Mouse (Mus musculus) heart, adult 9 months (tissue): ENCODE measurements at regions not wholly inside any gene's neighbourhood (a gene's known extent, or its start where the extent isn't known, plus 50 kb on each side); places are given as distances from the start of the nearest gene placed in this dataset.

Experiments
- DNase-seq, 2 experiments: peaks; one replicate each; pipeline ENCODE4 v3.0.0; 2022; ENCODE audit warnings: low spot score in 2 of 2

GRCm38 (mm10) chr11:84638353-84638752 is 113.0 kb upstream of the Lhx1 start:
- no peak for DNase-seq

- DNase-seq = no peak
Observed at GRCm38 (mm10) chr11:84637268-84637667, 111.9 kb upstream of the Lhx1 start.

- no peak for DNase-seq
Observed at GRCm38 (mm10) chr11:84634990-84635389, 109.7 kb upstream of the Lhx1 start.

- no peak for DNase-seq
Observed at GRCm38 (mm10) chr11:84633300-84633699, 108.0 kb upstream of the Lhx1 start.

GRCm38 (mm10) chr11:84628111-84628510 is 102.8 kb upstream of the Lhx1 start:
- no peak for DNase-seq

GRCm38 (mm10) chr11:84627685-84628084 is 102.3 kb upstream of the Lhx1 start:
- DNase-seq = no peak

GRCm38 (mm10) chr11:84627259-84627658 is 101.9 kb upstream of the Lhx1 start:
- DNase-seq = no peak

- no peak for DNase-seq
Observed at GRCm38 (mm10) chr11:84624100-84624499, 98.8 kb upstream of the Lhx1 start.

- DNase-seq = no peak
Observed at GRCm38 (mm10) chr11:84619713-84620112, 94.4 kb upstream of the Lhx1 start.

- no peak for DNase-seq
Observed at GRCm38 (mm10) chr11:84618576-84618975, 93.2 kb upstream of the Lhx1 start.

- no peak for DNase-seq
Observed at GRCm38 (mm10) chr11:84612982-84613720, 87.8 kb upstream of the Lhx1 start.

GRCm38 (mm10) chr11:84611625-84611879 is 86.2 kb upstream of the Lhx1 start:
- no peak for DNase-seq

- no peak for DNase-seq
Observed at GRCm38 (mm10) chr11:84610774-84611624, 85.7 kb upstream of the Lhx1 start.

GRCm38 (mm10) chr11:84604781-84605180 is 79.4 kb upstream of the Lhx1 start:
- DNase-seq = no peak

GRCm38 (mm10) chr11:84599267-84599841 is 74.0 kb upstream of the Lhx1 start:
- DNase-seq = no peak

GRCm38 (mm10) chr11:84597572-84598295 is 72.4 kb upstream of the Lhx1 start:
- DNase-seq = peak; percentile 3

- DNase-seq = no peak
Observed at GRCm38 (mm10) chr11:84592715-84593339, 67.5 kb upstream of the Lhx1 start.

- no peak for DNase-seq
Observed at GRCm38 (mm10) chr11:84587107-84587506, 61.8 kb upstream of the Lhx1 start.

GRCm38 (mm10) chr11:84585626-84586025 is 60.3 kb upstream of the Lhx1 start:
- DNase-seq = no peak

GRCm38 (mm10) chr11:84578805-84579541 is 53.6 kb upstream of the Lhx1 start:
- DNase-seq = no peak
